Mouse (Mus musculus) myocyte (in vitro differentiated cells): ENCODE measurements around the gene Krtap2-4.

Experiments used
- MAX ChIP-seq: IDR thresholded peaks from one replicate; pipeline ENCODE4 v1.6.1; 2011; ENCODE audit warnings: low read depth, mild to moderate bottlenecking, control low read depth
- MYOD1 ChIP-seq, 3 experiments: IDR thresholded peaks; one replicate each; pipeline ENCODE4 v1.6.1; 2011; ENCODE audit warnings: control low read depth in 2 of 3, low read depth in 2 of 3, mild to moderate bottlenecking in 2 of 3, moderate library complexity in 1 of 3; ENCODE audit not compliant: insufficient read length in 2 of 3, control insufficient read depth in 1 of 3
- POLR2A ChIP-seq: IDR thresholded peaks from one replicate; pipeline ENCODE4 v1.6.1; 2011; ENCODE audit warnings: low read depth, mild to moderate bottlenecking, control low read depth, moderate library complexity; ENCODE audit not compliant: insufficient read length
- POLR2AphosphoS2 ChIP-seq: IDR thresholded peaks from one replicate; pipeline ENCODE4 v1.6.1; 2011; ENCODE audit warnings: low read depth, control low read depth; ENCODE audit not compliant: insufficient read length
- REST ChIP-seq: IDR thresholded peaks from one replicate; pipeline ENCODE4 v1.6.1; 2011; ENCODE audit warnings: mild to moderate bottlenecking, control low read depth, moderate library complexity; ENCODE audit not compliant: insufficient read depth, insufficient read length
- TCF12 ChIP-seq: IDR thresholded peaks from one replicate; pipeline ENCODE4 v1.6.1; 2011; ENCODE audit warnings: mild to moderate bottlenecking, control low read depth; ENCODE audit not compliant: poor library complexity, insufficient read depth, severe bottlenecking
- USF1 ChIP-seq: IDR thresholded peaks from one replicate; pipeline ENCODE4 v1.6.1; 2011; ENCODE audit warnings: low read depth, mild to moderate bottlenecking, control low read depth, moderate library complexity

- TF ChIP-seq MYOD1 (IDR thresholded peaks at IDR 0.05; ENCODE audit: control insufficient read depth in 1 of 3, insufficient read length in 2 of 3, low read depth in 2 of 3) (no peak), USF1 (no peak), POLR2A (no peak), REST (no peak), POLR2AphosphoS2 (no peak), TCF12 (no peak), MAX (no peak)
Observed at GRCm38 (mm10) chr11:99640926-99641325, 26.3 kb upstream of the Krtap2-4 start.
